8 mouse cellular contexts compared by ENCODE assay signal in the genomic region with DNA sequence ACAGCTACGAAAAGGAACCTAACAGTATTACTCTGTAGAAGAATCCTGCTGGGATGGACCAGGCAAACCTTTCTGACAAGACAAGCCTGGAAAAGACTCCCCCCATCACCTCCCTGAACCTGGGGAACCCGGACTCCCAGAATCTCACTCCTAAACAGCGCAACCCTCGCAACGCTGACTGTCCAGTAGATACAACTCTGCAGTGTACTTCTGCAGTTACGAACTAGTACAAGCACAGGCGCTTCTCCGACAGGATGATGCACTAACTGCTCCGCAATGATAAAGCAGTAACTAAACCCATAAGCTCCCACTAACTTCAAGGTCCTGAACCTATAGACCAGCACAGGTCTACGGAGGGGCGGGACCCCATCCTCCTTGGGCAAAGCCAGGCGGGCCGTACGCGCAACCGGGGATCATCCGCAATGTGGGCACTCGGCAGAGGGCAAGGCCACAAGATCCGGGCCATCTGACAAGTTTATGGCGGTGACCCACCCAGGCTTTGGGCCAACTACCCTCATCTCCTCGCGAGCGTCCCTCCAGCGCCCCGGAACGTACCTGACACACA.
A peak's percentile ranks its signal among the peaks of the same experiment; 100 is the strongest.
DNase-seq lines count a peak whose midpoint lies in the region; ATAC-seq lines count a peak whose summit lies in the region.

No protein-coding gene starts in this region.

- peaks cover 34% of the 10 kb centered on the region for H3K27me3 ChIP-seq in embryonic facial prominence, embryonic 14.5 days (replicated peaks; ENCODE audit: control insufficient read depth, insufficient read depth, low read length)
- peaks cover 40% of the 10 kb centered on the region for H3K27me3 ChIP-seq in intestine, embryonic 14.5 days (replicated peaks; ENCODE audit: control insufficient read depth, insufficient read depth, low read length)
- H3K27me3 ChIP-seq in neural tube, embryonic 13.5 days: peaks cover 68% of the 10 kb centered on the region

- peak overlapping the region; percentile 66 for H3K9ac ChIP-seq in embryonic facial prominence, embryonic 14.5 days (ENCODE audit: low read depth, low read length)
- H3K9ac ChIP-seq in intestine, embryonic 14.5 days (ENCODE audit: low read length): 0 out of 2 replicates have a peak overlapping the region, but pooled peaks have one; percentile 27
- H3K9ac ChIP-seq in neural tube, embryonic 13.5 days: peak overlapping the region; percentile 79

- no peaks in the 10 kb centered on the region for H3K9me3 ChIP-seq in embryonic facial prominence, embryonic 14.5 days (ENCODE audit: control insufficient read depth, low read length)
- no peaks in the 10 kb centered on the region for H3K9me3 ChIP-seq in intestine, embryonic 14.5 days (ENCODE audit: control insufficient read depth, low read length)
- no peaks in the 10 kb centered on the region for H3K9me3 ChIP-seq in neural tube, embryonic 13.5 days

- WGBS in embryonic facial prominence, embryonic 14.5 days: 1% methylated on average over 15 of the region's 26 CpGs
- 1% methylated on average over 26 of the region's 26 CpGs for WGBS in intestine, embryonic 14.5 days
- 1% methylated on average over 26 of the region's 26 CpGs for WGBS in neural tube, embryonic 13.5 days

- intact Hi-C loops in left cerebral cortex, postnatal 25 days (cut with DNase I): no loop called here
- intact Hi-C loops in left cerebral cortex, postnatal 14 days (cut with DNase I): no loop called here

- 0 out of 2 replicates have a peak, but pooled peaks cover 5% of the 10 kb centered on the region for H3K4me1 ChIP-seq in embryonic facial prominence, embryonic 14.5 days (ENCODE audit: control insufficient read depth, insufficient read depth, low read length)
- 0 out of 2 replicates have a peak, but pooled peaks cover 3% of the 10 kb centered on the region for H3K4me1 ChIP-seq in intestine, embryonic 14.5 days (replicated peaks; ENCODE audit: control insufficient read depth, insufficient read depth, low read length)
- peaks cover 17% of the 10 kb centered on the region for H3K4me1 ChIP-seq in neural tube, embryonic 13.5 days (replicated peaks)

- H3K27ac ChIP-seq in embryonic facial prominence, embryonic 14.5 days (replicated peaks; ENCODE audit: low read depth, low read length): no peak overlapping the region
- no peak overlapping the region for H3K27ac ChIP-seq in intestine, embryonic 14.5 days (ENCODE audit: low read depth)
- H3K27ac ChIP-seq in neural tube, embryonic 13.5 days (replicated peaks): no peak overlapping the region

- peak; percentile 10 to 19 for DNase-seq in left cerebral cortex, postnatal 25 days (ENCODE audit: low spot score in 2 of 2)
- no peak for DNase-seq in left cerebral cortex, postnatal 14 days (ENCODE audit: low spot score in 2 of 2)
- peak; percentile 7 for DNase-seq in embryonic facial prominence, embryonic 14.5 days (ENCODE audit: low spot score)
- peak; percentile 76 for DNase-seq in intestine, embryonic 14.5 days (ENCODE audit: low spot score)
- DNase-seq in adipocyte (ENCODE audit: low spot score): no peak
- no peak for DNase-seq in gastrocnemius, adult 8-10 months (ENCODE audit: low spot score in 2 of 2)
- no peak for DNase-seq in gastrocnemius, postnatal 4 days (ENCODE audit: low spot score in 2 of 2)

- peak overlapping the region; percentile 99 for H3K4me2 ChIP-seq in embryonic facial prominence, embryonic 14.5 days (ENCODE audit: low read depth, low read length)
- peak overlapping the region; percentile 83 for H3K4me2 ChIP-seq in intestine, embryonic 14.5 days (ENCODE audit: low read length)
- H3K4me2 ChIP-seq in neural tube, embryonic 13.5 days: peak overlapping the region; percentile 89

- no peak for ATAC-seq in embryonic facial prominence, embryonic 14.5 days (ENCODE audit: low read depth)
- peak; percentile 45; the same call in 1 of the 2 replicates for ATAC-seq in intestine, embryonic 14.5 days (replicated peaks; ENCODE audit: low FRiP score, low TSS enrichment, low read depth)
- ATAC-seq in neural tube, embryonic 13.5 days (ENCODE audit: low read depth): peak; percentile 55

- no peaks in the 10 kb centered on the region for H3K36me3 ChIP-seq in embryonic facial prominence, embryonic 14.5 days (ENCODE audit: control insufficient read depth, insufficient read depth, low read length)
- H3K36me3 ChIP-seq in intestine, embryonic 14.5 days (ENCODE audit: control insufficient read depth, insufficient read depth, low read length): no peaks in the 10 kb centered on the region
- no peaks in the 10 kb centered on the region for H3K36me3 ChIP-seq in neural tube, embryonic 13.5 days

- H3K4me3 ChIP-seq in embryonic facial prominence, embryonic 14.5 days (ENCODE audit: low read depth, low read length): peak overlapping the region; percentile 62
- H3K4me3 ChIP-seq in intestine, embryonic 14.5 days (ENCODE audit: low read depth, low read length): peak overlapping the region; percentile 47
- H3K4me3 ChIP-seq in neural tube, embryonic 13.5 days: peak overlapping the region; percentile 64

Comparison
In these comparisons a context has a peak if more than half of its experiments do, and no peak if none do; other contexts are left out.
1. DNase-seq: peak in left cerebral cortex, postnatal 25 days (2 of 2), embryonic facial prominence, embryonic 14.5 days (single experiment) and intestine, embryonic 14.5 days (single experiment); none in left cerebral cortex, postnatal 14 days (0 of 2), adipocyte (single experiment), gastrocnemius, adult 8-10 months (0 of 2) and gastrocnemius, postnatal 4 days (0 of 2).
2. H3K9ac ChIP-seq: peak in every context shown above with its lines; median percentile 79 in neural tube, embryonic 13.5 days; 66 in embryonic facial prominence, embryonic 14.5 days; 27 in intestine, embryonic 14.5 days.
3. Peak in every context shown above with its lines, with median percentiles within 50 percentile points of each other: H3K4me2 ChIP-seq and H3K4me3 ChIP-seq.